Mouse (Mus musculus) cortical plate, adult 2 months (tissue): ENCODE measurements around the gene Gpr183.

Experiments
- CTCF ChIP-seq: fragments of 200-500 bp; IDR thresholded peaks from 2 replicates; pipeline ENCODE4 v1.5.1; 2011; ENCODE audit warnings: mild to moderate bottlenecking, control low read depth, low read length; ENCODE audit not compliant: insufficient read depth; ENCODE audit errors: extremely low read depth
- POLR2A ChIP-seq: fragments of 200-500 bp; IDR thresholded peaks from 2 replicates; pipeline ENCODE4 v1.6.1; 2011; ENCODE audit warnings: mild to moderate bottlenecking, low read length, control low read depth; ENCODE audit not compliant: insufficient read depth; ENCODE audit errors: extremely low read depth

GRCm38 (mm10) chr14:121912501-121912900 lies 52.5 kb downstream of the Gpr183 start:
- TF ChIP-seq CTCF (no peak), POLR2A (no peak)
